Mouse (Mus musculus) neural tube, embryonic 14.5 days (tissue): Measurements from ENCODE around the gene Hs6st3. TPM values are rescaled to one million over a fixed set of nuclear protein-coding genes. Genes with fewer than 3 reads are reported as not detected.

Experiments
- ATAC-seq: fragments of 200-750 bp; cut with Nextera tagmentation; 2 replicates; pipeline ENCODE4 v1.8.0; 2017; ENCODE audit warnings: low read depth, mild to moderate bottlenecking, moderate TSS enrichment, moderate library complexity
- H3K27ac ChIP-seq: fragments of 300-500 bp; sonication (generic); 2 replicates; pipeline ENCODE4 v1.5.1; 2014; ENCODE audit warnings: low read depth, mild to moderate bottlenecking, control low read depth, low read length, moderate library complexity, mixed read lengths
- H3K27me3 ChIP-seq: fragments of 300-500 bp; sonication (generic); 2 replicates; pipeline ENCODE4 v1.6.1; 2014; ENCODE audit warnings: low read length; ENCODE audit not compliant: control insufficient read depth, insufficient read depth
- H3K36me3 ChIP-seq: fragments of 300-500 bp; sonication (generic); 2 replicates; pipeline ENCODE4 v1.6.1; 2014; ENCODE audit warnings: low read length, mixed read lengths; ENCODE audit not compliant: control insufficient read depth, insufficient read depth
- H3K4me1 ChIP-seq: fragments of 300-500 bp; sonication (generic); 2 replicates; pipeline ENCODE4 v1.6.1; 2014; ENCODE audit warnings: low read length; ENCODE audit not compliant: control insufficient read depth, insufficient read depth
- H3K4me2 ChIP-seq: fragments of 300-500 bp; sonication (generic); 2 replicates; pipeline ENCODE4 v1.6.1; 2014; ENCODE audit warnings: mild to moderate bottlenecking, low read depth, low read length, control low read depth
- H3K4me3 ChIP-seq: fragments of 300-500 bp; sonication (generic); 2 replicates; pipeline ENCODE4 v1.5.1; 2014; ENCODE audit warnings: low read depth, low read length, control low read depth, mixed read lengths
- H3K9ac ChIP-seq: fragments of 300-500 bp; sonication (generic); replicated peaks from 2 replicates; pipeline ENCODE4 v1.6.1; 2014; ENCODE audit warnings: low read depth, mild to moderate bottlenecking, control low read depth, low read length, mixed read lengths
- H3K9me3 ChIP-seq: fragments of 300-500 bp; sonication (generic); 2 replicates; pipeline ENCODE4 v1.6.1; 2016; ENCODE audit warnings: low read length; ENCODE audit not compliant: control insufficient read depth
- WGBS: fragments of 180-500 bp; shearing (Covaris S2); extraction: QIAGEN DNeasy Blood & Tissue Kit; methylation state at CpG from one replicate; pipeline ENCODE4 v1.1.7; 2014; 5-methylcytosine and 5-hydroxymethylcytosine counted together
- polyA plus RNA-seq: library from polyadenylated mRNA; unstranded; fragments of >200 nt; fragmentation: Nextera tagmentation; extraction: Ambion mirVana; gene quantifications from 2 replicates; pipeline ENCODE4 v1.2.1, GENCODE M21; 2014

Hs6st3 gene
- polyA plus RNA-seq, 1 experiment from 2014 or later, result 6.5 TPM

GRCm38 (mm10) chr14:119124061-119124460 lies 14.1 kb upstream of the Hs6st3 start:
- Histone ChIP-seq H3K4me2 (peak overlapping the region; percentile 29), H3K4me3 (peak overlapping the region; percentile 15; the same call in 1 of the 2 replicates), H3K36me3 (no peaks in the 10 kb centered on the region), H3K27ac (no peak overlapping the region), H3K9ac (no peak overlapping the region), H3K27me3 (no peaks in the 10 kb centered on the region), H3K4me1 (no peaks in the 10 kb centered on the region), H3K9me3 (no peaks in the 10 kb centered on the region)
- 33% methylated on average over 3 of the region's 3 CpGs for WGBS
- peak; percentile 88 for ATAC-seq

GRCm38 (mm10) chr14:119125840-119126239 lies 12.3 kb upstream of the Hs6st3 start:
- no peaks in the 10 kb centered on the region for H3K36me3 ChIP-seq
- H3K4me2 ChIP-seq, result no peak overlapping the region
- no peak overlapping the region for H3K9ac ChIP-seq
- H3K4me3 ChIP-seq, result no peak overlapping the region
- peak; percentile 15; the same call in 1 of the 2 replicates for ATAC-seq
- no peaks in the 10 kb centered on the region for H3K27me3 ChIP-seq
- H3K9me3 ChIP-seq, result no peaks in the 10 kb centered on the region
- no peaks in the 10 kb centered on the region for H3K4me1 ChIP-seq
- no peak overlapping the region for H3K27ac ChIP-seq
- WGBS, result 22% methylated on average over 4 of the region's 4 CpGs

GRCm38 (mm10) chr14:119127330-119127729 lies 10.8 kb upstream of the Hs6st3 start:
- Histone ChIP-seq H3K4me3 (no peak overlapping the region), H3K4me1 (no peaks in the 10 kb centered on the region), H3K4me2 (no peak overlapping the region), H3K36me3 (no peaks in the 10 kb centered on the region), H3K27me3 (no peaks in the 10 kb centered on the region), H3K9me3 (no peaks in the 10 kb centered on the region), H3K27ac (no peak overlapping the region), H3K9ac (no peak overlapping the region)
- WGBS, result 91% methylated on average over 2 of the region's 2 CpGs
- ATAC-seq, result peak; percentile 12; the same call in 1 of the 2 replicates

- Histone ChIP-seq H3K9me3 (no peaks in the 10 kb centered on the region), H3K27ac (no peak overlapping the region), H3K27me3 (peaks cover 20% of the 10 kb centered on the region), H3K36me3 (no peaks in the 10 kb centered on the region), H3K4me1 (peaks cover 3% of the 10 kb centered on the region; the same call in 1 of the 2 replicates), H3K4me3 (peak overlapping the region; percentile 40), H3K4me2 (peak overlapping the region; percentile 66), H3K9ac (peak overlapping the region; percentile 54)
- WGBS, result under 1% methylated on average over 37 of the region's 38 CpGs
- ATAC-seq, result peak; percentile 93
These were observed 632 bp upstream of the Hs6st3 start for GRCm38 (mm10) chr14:119137512-119137905.

- peak overlapping the region; percentile 66 for H3K4me2 ChIP-seq
- WGBS, result under 1% methylated on average over 19 of the region's 20 CpGs
- H3K4me1 ChIP-seq, result peaks cover 3% of the 10 kb centered on the region; the same call in 1 of the 2 replicates
- ATAC-seq, result no peak
- no peak overlapping the region for H3K27ac ChIP-seq
- peak overlapping the region; percentile 54 for H3K9ac ChIP-seq
- no peaks in the 10 kb centered on the region for H3K36me3 ChIP-seq
- H3K9me3 ChIP-seq, result no peaks in the 10 kb centered on the region
- peak overlapping the region; percentile 40 for H3K4me3 ChIP-seq
- peaks cover 20% of the 10 kb centered on the region for H3K27me3 ChIP-seq
These were observed 602 bp downstream of the Hs6st3 start for GRCm38 (mm10) chr14:119138786-119139100.

- peaks cover 20% of the 10 kb centered on the region for H3K27me3 ChIP-seq
- no peaks in the 10 kb centered on the region for H3K9me3 ChIP-seq
- WGBS, result 43% methylated on average over 9 of the region's 9 CpGs
- peak overlapping the region; percentile 66 for H3K4me2 ChIP-seq
- no peaks in the 10 kb centered on the region for H3K36me3 ChIP-seq
- no peak for ATAC-seq
- peaks cover 3% of the 10 kb centered on the region; the same call in 1 of the 2 replicates for H3K4me1 ChIP-seq
- peak overlapping the region; percentile 40 for H3K4me3 ChIP-seq
- peak overlapping the region; percentile 17; the same call in 1 of the 2 replicates for H3K9ac ChIP-seq
- H3K27ac ChIP-seq, result no peak overlapping the region
These were observed 1.3 kb downstream of the Hs6st3 start for GRCm38 (mm10) chr14:119139381-119139950.

- no peak overlapping the region for H3K4me2 ChIP-seq
- WGBS, result 76% methylated on average over 2 of the region's 2 CpGs
- no peaks in the 10 kb centered on the region for H3K36me3 ChIP-seq
- no peak overlapping the region for H3K9ac ChIP-seq
- H3K27ac ChIP-seq, result no peak overlapping the region
- no peak overlapping the region for H3K4me3 ChIP-seq
- no peaks in the 10 kb centered on the region for H3K9me3 ChIP-seq
- no peak for ATAC-seq
- H3K4me1 ChIP-seq, result no peaks in the 10 kb centered on the region
- no peaks in the 10 kb centered on the region for H3K27me3 ChIP-seq
These were observed 14.9 kb downstream of the Hs6st3 start for GRCm38 (mm10) chr14:119153088-119153487.

GRCm38 (mm10) chr14:119193905-119194304 lies 55.8 kb downstream of the Hs6st3 start:
- 88% methylated on average over 9 of the region's 9 CpGs for WGBS
- H3K4me1 ChIP-seq, result no peaks in the 10 kb centered on the region
- no peak overlapping the region for H3K27ac ChIP-seq
- H3K9ac ChIP-seq, result no peak overlapping the region
- H3K4me3 ChIP-seq, result no peak overlapping the region
- H3K9me3 ChIP-seq, result no peaks in the 10 kb centered on the region
- H3K36me3 ChIP-seq, result no peaks in the 10 kb centered on the region
- H3K27me3 ChIP-seq, result no peaks in the 10 kb centered on the region
- no peak for ATAC-seq
- H3K4me2 ChIP-seq, result no peak overlapping the region

GRCm38 (mm10) chr14:119203508-119203907 lies 65.4 kb downstream of the Hs6st3 start:
- WGBS, result 85% methylated on average over 7 of the region's 7 CpGs
- Histone ChIP-seq H3K4me3 (no peak overlapping the region), H3K27me3 (no peaks in the 10 kb centered on the region), H3K27ac (no peak overlapping the region), H3K36me3 (no peaks in the 10 kb centered on the region), H3K9me3 (no peaks in the 10 kb centered on the region), H3K9ac (no peak overlapping the region), H3K4me2 (no peak overlapping the region), H3K4me1 (no peaks in the 10 kb centered on the region)
- no peak for ATAC-seq
